Mouse (Mus musculus) urinary bladder, postnatal 36 days (tissue): ENCODE results near the gene 2610042L04Rik.
"Not testable (repeated sequence)": the region's sequence is repeated elsewhere in the genome, so short reads cannot be mapped to it uniquely, and the experiment has no call there.

ENCODE experiments used
- DNase-seq, 2 experiments: peaks; one replicate each; pipeline ENCODE4 v3.0.0; 2022; ENCODE audit warnings: low spot score in 2 of 2, mixed read lengths in 1 of 2

2610042L04Rik gene

GRCm38 (mm10) chr14:4334476-4335080 lies at the start of gene 2610042L04Rik:
Gene 2610042L04Rik, plus strand, starts transcription at chr14:4334763.
- not testable (repeated sequence) for DNase-seq

- not testable (repeated sequence) for DNase-seq
Observed at GRCm38 (mm10) chr14:4316983-4317382, 17.6 kb upstream of the 2610042L04Rik start, which contains the start of gene Gm3149. Gene Gm3149, plus strand, starts transcription at chr14:4317283.

DNA sequence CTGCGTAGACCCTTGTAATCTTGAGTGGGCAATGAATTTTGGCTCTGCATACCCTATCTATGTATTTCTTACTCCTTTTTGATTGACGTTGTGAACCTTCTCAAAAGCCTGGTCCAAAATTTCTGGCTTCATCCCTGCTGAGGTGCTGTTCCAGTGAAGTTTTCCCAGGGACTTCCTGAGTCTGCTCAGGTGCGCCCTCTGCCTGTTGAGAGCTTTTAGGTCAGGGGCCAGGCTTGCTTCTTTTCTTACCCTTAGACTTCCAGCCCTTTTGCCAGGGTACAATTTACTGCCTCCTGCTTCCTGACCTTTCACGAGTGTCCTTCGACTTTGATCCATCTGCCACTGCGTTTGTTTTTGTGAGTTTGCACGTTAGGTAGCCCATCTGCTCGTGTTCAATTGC lies 943 bp downstream of the 2610042L04Rik start:
- not testable (repeated sequence) for DNase-seq

DNA sequence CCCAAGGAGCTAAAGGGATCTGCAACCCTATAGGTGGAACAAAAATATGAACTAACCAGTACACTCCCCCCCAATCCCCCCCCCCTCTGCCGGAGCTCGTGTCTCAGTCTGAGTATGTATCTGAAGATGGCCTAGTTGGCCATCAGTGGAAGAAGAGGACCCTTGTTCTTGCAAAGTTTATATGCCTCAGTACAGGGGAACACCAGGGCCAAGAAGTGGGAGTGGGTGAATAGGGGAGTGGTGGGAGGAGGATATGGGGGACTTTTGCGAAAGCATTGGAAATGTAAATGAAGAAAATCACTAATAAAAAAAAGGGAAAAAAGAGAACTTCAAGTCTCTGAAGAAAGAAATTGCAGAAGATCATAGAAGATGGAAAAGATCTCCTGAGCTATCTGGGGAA lies 34.4 kb downstream of the 2610042L04Rik start:
- DNase-seq: not testable (repeated sequence)

DNA sequence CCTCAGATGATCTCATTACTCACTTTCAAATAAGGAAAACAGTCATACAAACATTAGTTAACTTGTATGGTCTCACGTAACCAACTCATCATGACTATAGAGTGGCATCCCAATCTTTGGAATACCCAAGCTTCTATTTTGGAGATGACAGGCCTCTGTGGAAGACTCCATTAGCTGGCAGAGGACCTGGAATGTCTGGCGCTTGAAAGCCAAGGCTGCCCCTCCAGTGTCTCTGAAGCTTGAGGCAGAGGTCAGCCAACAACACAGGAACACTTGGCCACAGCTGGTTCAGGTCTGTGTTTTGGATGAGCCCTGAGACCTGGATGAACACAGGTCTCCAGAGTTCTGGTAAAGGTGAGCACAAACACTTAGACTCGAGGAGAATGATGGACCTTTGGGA lies 35.1 kb downstream of the 2610042L04Rik start:
- not testable (repeated sequence) for DNase-seq

- DNase-seq: not testable (repeated sequence)
Observed at GRCm38 (mm10) chr14:4377871-4378270, 43.3 kb downstream of the 2610042L04Rik start.

- DNase-seq: not testable (repeated sequence)
Observed at GRCm38 (mm10) chr14:4385606-4386005, 51.0 kb downstream of the 2610042L04Rik start.

DNA sequence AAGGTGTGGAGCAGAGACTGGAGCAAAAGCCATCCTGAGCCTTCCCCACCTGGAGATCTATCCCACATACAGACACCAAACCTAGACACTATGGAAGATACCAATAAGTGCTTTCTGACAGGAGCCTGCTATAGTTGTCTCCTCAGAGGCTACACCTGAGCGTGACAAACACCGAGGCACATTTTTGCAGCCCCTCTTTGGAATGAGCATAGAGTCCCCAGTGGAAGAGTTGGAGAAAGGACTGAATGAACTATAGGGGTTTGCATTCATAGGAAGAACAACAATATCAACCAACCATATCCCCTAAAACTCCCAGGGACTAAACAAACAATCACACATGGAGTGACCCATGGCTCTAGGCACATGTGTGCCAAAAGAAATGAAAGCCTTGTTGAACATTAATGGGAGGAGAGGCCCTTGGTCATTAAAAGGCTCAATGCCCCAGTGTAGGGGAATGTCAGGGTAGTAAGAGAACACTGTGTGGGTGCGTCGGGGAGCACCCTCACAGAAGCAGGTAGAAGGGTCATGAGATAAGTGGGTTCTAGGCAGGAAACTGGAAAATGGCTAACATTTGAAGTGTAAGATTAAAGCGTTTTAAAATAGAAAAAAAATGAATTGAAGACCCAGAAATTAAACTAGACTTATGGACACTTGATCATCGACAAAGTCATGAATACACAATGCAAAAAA lies 58.4 kb downstream of the 2610042L04Rik start:
- not testable (repeated sequence) for DNase-seq

GRCm38 (mm10) chr14:4397226-4397625 lies 62.7 kb downstream of the 2610042L04Rik start, which contains the start of gene Gm3159:
Gene Gm3159, plus strand, starts transcription at chr14:4397526.
- not testable (repeated sequence) for DNase-seq

- DNase-seq: not testable (repeated sequence)
Observed at GRCm38 (mm10) chr14:4398624-4399023, 64.1 kb downstream of the 2610042L04Rik start.

- not testable (repeated sequence) for DNase-seq
Observed at GRCm38 (mm10) chr14:4400115-4400789, 65.7 kb downstream of the 2610042L04Rik start.

DNA sequence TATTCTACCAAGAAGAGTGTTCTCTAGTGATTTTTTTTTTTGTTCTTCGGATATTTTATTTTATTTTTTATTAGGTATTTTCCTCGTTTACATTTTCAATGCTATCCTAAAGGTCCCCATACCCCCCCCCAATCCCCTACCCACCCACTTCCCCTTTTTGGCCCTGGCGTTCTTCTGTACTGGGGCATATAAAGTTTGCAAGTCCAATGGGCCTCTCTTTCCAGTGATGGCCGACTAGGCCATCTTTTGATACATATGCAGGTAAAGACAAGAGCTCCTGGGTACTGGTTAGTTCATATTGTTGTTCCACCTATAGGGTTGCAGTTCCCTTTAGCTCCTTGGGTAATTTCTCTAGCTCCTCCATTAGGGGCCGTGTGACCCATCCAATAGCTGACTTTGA lies 66.7 kb downstream of the 2610042L04Rik start:
- DNase-seq: not testable (repeated sequence)

GRCm38 (mm10) chr14:4403840-4404239 lies 69.3 kb downstream of the 2610042L04Rik start:
- DNase-seq: not testable (repeated sequence)
